Mouse (Mus musculus): ENCODE results near the gene Mcoln2.

- TF ChIP-seq MAX (IDR thresholded peaks at IDR 0.05; ENCODE audit: low read depth): no peak
- no peak for TF ChIP-seq POLR2AphosphoS2 (IDR thresholded peaks at IDR 0.05; ENCODE audit: insufficient read length, low read depth)
- no peak for TF ChIP-seq USF1 (IDR thresholded peaks at IDR 0.05; ENCODE audit: low read depth)
Measured at GRCm38 (mm10) chr3:146189933-146190332, 40.3 kb downstream of the Mcoln2 start.

Data from myocyte (in vitro differentiated cells).